Mouse (Mus musculus) right cerebral cortex, adult 2 months (tissue): Measurements from ENCODE around the gene Neu1.
"Not testable (repeated sequence)": the region's sequence is repeated elsewhere in the genome, so short reads cannot be mapped to it uniquely, and the experiment has no call there.

Source experiments
- DNase-seq, 2 experiments: peaks; one replicate each; pipeline ENCODE4 v3.0.0; 2021 to 2022; ENCODE audit warnings: low spot score in 2 of 2

Neu1 gene

GRCm38 (mm10) chr17:34931061-34931734 lies at the start of gene Neu1:
Gene Neu1, plus strand, starts transcription at chr17:34931253.
- peak; percentile 98 to 99 for DNase-seq

- DNase-seq: no peak
Measured at GRCm38 (mm10) chr17:34881683-34882310, 49.3 kb upstream of the Neu1 start, which contains the start of gene Gm20547. Gene Gm20547, minus strand, starts transcription at chr17:34882042.

DNA sequence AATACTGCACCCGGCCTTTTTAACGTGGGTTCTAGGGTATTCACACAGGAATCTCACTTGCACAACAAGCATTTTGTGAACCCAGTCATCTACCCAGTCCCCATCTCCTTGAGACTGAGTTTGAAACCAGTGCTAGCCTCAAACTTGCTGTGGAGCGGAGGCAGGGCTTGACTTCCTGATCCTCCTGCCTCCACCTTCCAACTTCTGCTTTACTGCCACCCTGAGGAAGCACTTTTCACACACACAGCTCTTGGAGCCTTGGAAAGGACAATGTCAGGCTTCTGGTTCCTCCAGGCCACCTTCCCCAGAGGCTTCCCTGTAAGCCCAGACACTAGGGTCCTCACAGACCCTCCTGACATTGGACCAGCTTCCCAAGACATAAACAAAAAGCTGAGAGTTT lies 47.7 kb upstream of the Neu1 start:
- no peak for DNase-seq

GRCm38 (mm10) chr17:34884704-34885103 lies 46.3 kb upstream of the Neu1 start:
- no peak for DNase-seq

DNA sequence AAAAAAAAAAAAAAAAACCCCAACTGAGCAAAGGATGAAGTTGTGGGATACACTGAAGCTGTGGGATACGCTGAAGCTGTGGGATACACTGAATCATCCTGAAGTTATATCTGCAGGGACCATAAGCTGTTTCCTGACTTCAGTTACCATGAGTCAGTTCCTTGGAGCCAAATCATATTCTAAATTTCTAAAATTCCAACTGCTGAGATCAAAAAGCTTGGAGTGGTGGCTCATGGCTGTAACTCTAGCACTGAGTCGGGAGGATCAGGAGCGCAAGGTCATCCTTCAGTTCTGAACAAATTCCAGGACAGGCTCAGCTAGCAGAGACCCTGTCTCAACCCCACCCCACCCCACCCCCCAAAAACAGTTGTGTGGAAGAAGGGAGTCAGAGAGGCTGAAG lies 45.4 kb upstream of the Neu1 start:
- DNase-seq: no peak

GRCm38 (mm10) chr17:34887942-34888341 lies 43.1 kb upstream of the Neu1 start:
- DNase-seq: no peak

GRCm38 (mm10) chr17:34890074-34890743 lies 40.8 kb upstream of the Neu1 start:
- DNase-seq: no peak

DNA sequence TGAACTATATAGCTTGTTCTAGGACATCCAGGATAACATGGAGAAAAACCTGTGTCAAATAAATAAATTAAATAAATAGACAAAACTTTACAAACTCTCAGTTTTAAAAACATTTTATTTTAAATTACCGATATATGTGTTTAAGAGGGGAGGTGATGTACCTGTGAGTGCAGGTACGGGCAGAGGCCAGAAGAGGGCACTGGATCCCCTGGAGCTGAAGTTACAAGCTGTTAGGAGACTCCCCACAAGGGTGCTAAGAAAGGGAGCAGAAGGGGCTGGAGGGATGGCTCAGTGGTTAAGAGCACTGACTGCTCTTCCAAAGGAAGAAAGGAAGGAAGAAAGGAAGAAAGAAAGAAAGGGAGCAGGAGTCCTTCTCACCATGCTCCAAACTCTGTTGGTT lies 39.7 kb upstream of the Neu1 start:
- DNase-seq: no peak

DNA sequence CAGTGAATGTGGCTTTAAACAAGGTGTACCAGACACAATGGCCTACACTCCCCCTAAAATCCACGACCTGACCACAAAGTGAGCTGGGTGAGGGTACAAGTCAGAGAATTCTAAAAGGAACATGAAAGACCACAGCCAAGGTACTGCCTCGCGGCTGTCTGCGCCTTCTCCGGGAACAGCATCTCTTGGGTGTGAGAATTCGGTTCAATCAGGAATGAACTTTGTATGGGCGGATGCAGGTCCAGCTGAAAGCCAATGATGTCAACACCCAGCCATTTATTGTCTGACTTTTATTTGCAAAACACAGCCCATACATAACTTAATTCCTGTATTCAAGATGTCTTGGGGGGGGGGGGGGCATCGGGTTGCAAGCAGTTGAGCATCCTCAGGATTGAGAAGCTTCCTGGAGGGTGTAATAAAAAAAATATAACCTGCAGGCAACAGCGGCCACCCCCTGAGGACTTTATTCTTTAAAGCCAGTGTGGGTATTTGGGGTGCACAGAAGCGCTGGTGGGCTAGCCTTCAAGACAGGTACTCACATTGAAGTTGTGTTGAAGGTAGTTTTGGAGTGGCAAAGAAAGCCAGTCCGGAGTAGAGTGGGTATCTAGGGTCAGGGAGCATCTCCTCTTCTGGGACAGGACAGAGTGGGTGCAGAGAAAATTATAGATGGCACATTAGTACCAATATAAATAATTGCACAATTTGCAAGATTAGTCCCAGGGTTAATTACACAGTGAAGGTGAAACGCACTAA lies 37.8 kb upstream of the Neu1 start:
- DNase-seq: no peak

GRCm38 (mm10) chr17:34894074-34894597 lies 36.9 kb upstream of the Neu1 start:
- peak; percentile 88 to 89 for DNase-seq

DNA sequence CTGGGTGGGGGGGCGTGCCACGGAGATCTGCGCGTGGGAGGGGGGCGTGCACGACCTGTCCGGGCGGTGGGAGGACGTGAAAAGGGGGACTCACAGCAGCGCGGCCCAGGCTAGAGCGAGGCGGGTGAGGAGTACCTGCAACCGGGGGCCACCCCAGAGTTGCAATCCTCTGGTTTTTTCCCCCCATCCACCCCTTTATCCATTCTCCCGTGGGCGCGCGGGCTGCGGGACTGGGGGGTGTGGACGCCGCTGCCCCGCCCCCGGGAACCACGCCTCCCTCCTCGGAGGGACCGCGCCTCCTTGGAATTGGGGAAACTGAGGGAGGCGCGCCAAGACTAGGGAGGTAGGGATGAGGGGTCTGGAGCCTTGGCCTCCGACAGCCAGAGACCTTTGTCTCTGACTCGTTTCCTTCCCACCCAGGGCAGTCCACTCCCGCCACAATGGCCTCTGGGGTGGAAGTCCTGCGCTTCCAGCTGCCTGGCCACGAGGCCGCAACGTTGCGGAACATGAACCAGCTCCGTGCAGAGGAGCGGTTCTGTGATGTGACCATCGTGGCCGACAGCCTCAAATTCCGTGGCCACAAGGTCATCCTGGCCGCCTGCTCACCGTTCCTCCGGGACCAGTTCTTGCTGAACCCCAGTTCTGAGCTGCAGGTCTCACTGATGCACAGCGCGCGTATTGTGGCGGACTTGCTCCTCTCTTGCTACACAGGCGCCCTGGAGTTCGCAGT lies 36.1 kb upstream of the Neu1 start:
- peak; percentile 29 to 52 for DNase-seq

- no peak for DNase-seq
Measured at GRCm38 (mm10) chr17:34895724-34896123, 35.3 kb upstream of the Neu1 start.

- DNase-seq: no peak
Measured at GRCm38 (mm10) chr17:34896366-34896765, 34.7 kb upstream of the Neu1 start.

- DNase-seq: peak; percentile 56 to 67
Measured at GRCm38 (mm10) chr17:34897373-34898159, 33.5 kb upstream of the Neu1 start.

- DNase-seq: peak; percentile 73 to 74
Measured at GRCm38 (mm10) chr17:34898160-34898586, 32.9 kb upstream of the Neu1 start, which contains the start of the genes C2 and Ehmt2. Gene C2, minus strand, starts transcription at chr17:34898265. Gene Ehmt2, plus strand, starts transcription at chr17:34898469.

DNA sequence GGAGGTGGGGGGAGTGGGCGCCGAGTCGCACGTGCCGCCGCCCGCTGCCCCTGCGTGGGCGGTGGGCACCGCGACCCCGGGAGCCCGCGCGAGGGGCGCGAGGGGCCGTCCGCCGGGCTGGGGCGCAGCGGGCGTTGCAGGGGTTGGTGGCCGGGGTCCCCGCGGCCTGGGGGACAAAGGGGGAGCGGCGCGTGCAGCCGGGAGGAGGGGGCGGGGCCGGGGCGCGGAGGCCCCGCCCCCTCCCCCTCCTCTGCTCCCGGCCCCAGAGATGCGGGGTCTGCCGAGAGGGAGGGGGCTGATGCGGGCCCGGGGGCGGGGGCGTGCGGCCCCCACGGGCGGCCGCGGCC lies 32.4 kb upstream of the Neu1 start:
- no peak for DNase-seq

- DNase-seq: peak; percentile 18 to 25
Measured at GRCm38 (mm10) chr17:34899053-34899889, 31.8 kb upstream of the Neu1 start.

DNA sequence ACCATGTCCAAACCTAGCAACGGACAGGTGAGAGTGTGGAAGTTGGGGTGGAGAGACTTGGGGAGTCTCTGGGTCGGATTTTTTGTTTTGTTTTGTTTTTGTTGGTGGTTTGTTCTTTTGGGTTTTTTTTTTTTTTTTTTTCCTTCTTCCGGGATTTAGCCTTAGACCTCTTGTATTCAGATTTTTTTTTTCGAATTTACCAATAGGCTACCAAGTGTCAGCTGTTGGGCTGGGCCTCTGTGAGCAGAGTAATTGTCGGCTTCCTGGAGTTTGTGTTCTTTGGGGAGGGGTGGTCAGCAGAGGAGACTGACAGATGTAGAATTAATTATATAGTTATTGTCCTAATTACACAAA lies 31.2 kb upstream of the Neu1 start:
- no peak for DNase-seq

- not testable (repeated sequence) for DNase-seq
Measured at GRCm38 (mm10) chr17:34900826-34901225, 30.2 kb upstream of the Neu1 start.
